Mouse (Mus musculus) frontal cortex, postnatal 25 days (tissue): ENCODE measurements around the gene Zfp467.
A peak's percentile ranks its signal among the peaks of the same experiment; 100 is the strongest.

ENCODE experiments used
- DNase-seq, 2 experiments: peaks; one replicate each; pipeline ENCODE4 v3.0.0; 2022; ENCODE audit warnings: low spot score in 2 of 2

Zfp467 gene

GRCm38 (mm10) chr6:48411193-48412092, 34.2 kb downstream of the Zfp467 start:
- peak in 1 of 2 experiments; percentile 1 for DNase-seq

DNA sequence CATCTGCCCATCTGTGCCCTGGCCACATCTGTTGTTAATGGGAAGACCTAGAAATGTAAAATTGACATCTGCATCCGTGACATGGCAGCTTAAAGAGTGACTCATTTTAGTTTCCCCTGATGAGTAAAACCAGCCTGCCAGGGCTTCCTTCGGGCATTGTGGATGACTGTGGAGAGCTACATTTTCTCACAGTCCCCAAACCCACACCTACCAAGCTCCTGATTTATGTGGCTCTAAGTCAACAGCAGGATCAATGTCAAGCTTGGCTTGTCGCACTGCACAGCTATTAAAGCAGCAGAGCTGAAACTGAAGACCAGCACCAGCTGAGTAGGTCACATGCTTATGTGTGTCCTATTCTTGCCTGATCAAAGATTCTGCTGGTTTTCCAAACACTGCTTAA, 35.1 kb downstream of the Zfp467 start:
- peak in 1 of 2 experiments; percentile 2 for DNase-seq

DNA sequence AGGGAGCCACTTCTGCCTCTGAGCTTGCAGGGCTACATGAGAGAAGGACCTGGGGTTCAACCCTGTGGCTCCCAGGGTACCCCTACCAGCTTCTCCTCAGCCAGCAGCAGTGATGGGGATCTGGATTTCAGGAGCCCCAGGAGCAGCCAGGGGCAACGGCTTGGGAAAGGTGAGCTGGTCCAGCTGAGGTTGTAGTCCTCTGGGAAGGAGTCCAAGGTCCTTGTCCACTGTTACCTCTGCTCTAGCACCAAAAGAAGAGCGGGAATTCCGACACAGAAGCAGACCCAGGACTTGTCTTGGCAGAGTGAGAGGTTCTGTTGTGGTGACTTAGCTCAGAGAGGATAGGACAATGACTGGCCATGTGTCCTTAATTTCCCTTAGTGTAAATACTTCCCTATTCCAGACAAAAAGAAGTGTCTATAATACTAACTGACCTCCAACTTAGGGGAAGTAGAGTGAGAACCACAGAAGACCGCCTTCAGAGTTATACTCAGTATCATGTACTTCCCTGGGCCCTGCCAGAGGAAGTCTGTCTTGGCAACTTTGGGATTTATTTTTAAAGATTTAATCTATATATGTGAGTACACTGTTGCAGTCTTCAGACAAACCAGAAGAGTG, 35.8 kb downstream of the Zfp467 start:
- peak in 1 of 2 experiments; percentile 0 for DNase-seq

- DNase-seq: no peak
Observed at GRCm38 (mm10) chr6:48404071-48404470, 41.6 kb downstream of the Zfp467 start.

GRCm38 (mm10) chr6:48399906-48400305, 45.7 kb downstream of the Zfp467 start:
- DNase-seq: no peak

GRCm38 (mm10) chr6:48397336-48397735, 48.3 kb downstream of the Zfp467 start:
- no peak for DNase-seq

- DNase-seq: no peak
Observed at GRCm38 (mm10) chr6:48396686-48397085, 48.9 kb downstream of the Zfp467 start.

GRCm38 (mm10) chr6:48396008-48396595, 49.5 kb downstream of the Zfp467 start:
- DNase-seq: no peak

GRCm38 (mm10) chr6:48395105-48396007, 50.3 kb downstream of the Zfp467 start, which contains the start of gene Krba1:
Krba1 (plus strand) TSS chr6:48395586.
- DNase-seq: peak; percentile 63 to 74

DNA sequence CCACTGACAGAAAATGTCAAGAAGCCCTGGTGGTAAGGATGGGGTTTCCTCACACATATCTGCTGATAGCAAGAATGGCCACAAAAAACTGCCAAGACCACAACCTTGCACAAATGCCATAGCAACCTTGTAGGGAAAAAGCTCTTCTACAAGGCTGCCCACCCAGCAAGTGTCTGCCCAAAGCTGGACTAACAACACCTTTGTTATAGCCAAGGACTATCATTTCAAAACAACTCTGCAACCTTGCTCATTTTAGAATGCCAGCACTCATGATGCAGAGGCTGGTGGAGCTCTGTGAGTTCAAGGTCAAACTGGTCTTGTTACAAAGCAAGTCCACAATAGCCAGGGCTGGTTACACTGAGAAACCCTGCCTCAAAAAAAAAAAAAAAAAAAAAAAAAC, 51.8 kb downstream of the Zfp467 start:
- no peak for DNase-seq

DNA sequence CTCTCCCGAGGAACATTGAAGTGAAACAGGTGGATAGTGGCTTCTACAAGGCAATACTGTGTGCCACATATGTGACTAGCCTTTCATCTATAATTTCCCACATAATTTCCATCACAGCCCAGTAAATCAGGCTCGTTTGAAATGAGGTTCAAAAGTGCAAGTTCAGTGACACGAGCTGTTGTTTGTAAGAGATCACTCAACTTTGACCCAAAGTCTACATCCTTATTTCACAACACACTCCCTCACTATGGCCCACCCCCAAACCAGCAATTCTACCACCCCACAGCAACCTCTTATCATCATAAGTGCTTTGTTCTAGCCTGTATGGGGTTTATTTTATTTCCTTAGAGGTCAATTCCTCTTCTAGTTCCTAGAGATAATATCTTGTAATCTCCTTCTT, 57.4 kb downstream of the Zfp467 start:
- DNase-seq: no peak
